Mouse (Mus musculus) forebrain, embryonic 11.5 days (tissue): ENCODE data around the gene Mfn2. TPM values are rescaled to one million over a fixed set of nuclear protein-coding genes. Genes with fewer than 3 reads are reported as not detected.
A peak's percentile ranks its signal among the peaks of the same experiment; 100 is the strongest.

ENCODE experiments used
- ATAC-seq: fragments of 200-750 bp; cut with Nextera tagmentation; replicated peaks from 2 replicates; pipeline ENCODE4 v1.8.0; 2017; ENCODE audit warnings: moderate TSS enrichment; ENCODE audit not compliant: low FRiP score
- DNase-seq: peaks from one replicate; pipeline ENCODE4 v3.0.0-alpha.2; 2017; ENCODE audit warnings: low spot score
- H3K27ac ChIP-seq: fragments of 300-500 bp; sonication (generic); 2 replicates; pipeline ENCODE4 v1.5.1; 2014; ENCODE audit warnings: low read depth, low read length
- H3K27me3 ChIP-seq: fragments of 300-500 bp; sonication (generic); 2 replicates; pipeline ENCODE4 v1.6.1; 2014; ENCODE audit warnings: mild to moderate bottlenecking, low read length, mixed read lengths; ENCODE audit not compliant: control insufficient read depth, insufficient read depth
- H3K36me3 ChIP-seq: fragments of 300-500 bp; sonication (generic); 2 replicates; pipeline ENCODE4 v1.6.1; 2014; ENCODE audit warnings: mild to moderate bottlenecking, low read length, moderate library complexity, mixed read lengths; ENCODE audit not compliant: control insufficient read depth, insufficient read depth
- H3K4me1 ChIP-seq: fragments of 300-500 bp; sonication (generic); replicated peaks from 2 replicates; pipeline ENCODE4 v1.6.1; 2014; ENCODE audit warnings: low read length, mixed read lengths; ENCODE audit not compliant: control insufficient read depth, insufficient read depth
- H3K4me2 ChIP-seq: fragments of 300-500 bp; sonication (generic); 2 replicates; pipeline ENCODE4 v1.6.1; 2014; ENCODE audit warnings: low read depth, mild to moderate bottlenecking, low read length, moderate library complexity, mixed read lengths; ENCODE audit not compliant: severe bottlenecking
- H3K4me3 ChIP-seq: fragments of 300-500 bp; sonication (generic); 2 replicates; pipeline ENCODE4 v1.5.1; 2014; ENCODE audit warnings: low read depth, low read length
- H3K9ac ChIP-seq: fragments of 300-500 bp; sonication (generic); 2 replicates; pipeline ENCODE4 v1.6.1; 2014; ENCODE audit warnings: low read length
- H3K9me3 ChIP-seq: fragments of 300-500 bp; sonication (generic); 2 replicates; pipeline ENCODE4 v1.6.1; 2016; ENCODE audit warnings: low read length, mixed read lengths; ENCODE audit not compliant: control insufficient read depth
- WGBS: fragments of 180-500 bp; shearing (Covaris S2); extraction: QIAGEN DNeasy Blood & Tissue Kit; methylation state at CpG from one replicate; pipeline ENCODE4 v1.1.7; 2014; 5-methylcytosine and 5-hydroxymethylcytosine counted together
- polyA plus RNA-seq: library from polyadenylated mRNA; unstranded; fragments of >200 nt; fragmentation: Nextera tagmentation; extraction: Ambion mirVana; gene quantifications from 2 replicates; pipeline ENCODE4 v1.2.1, GENCODE M21; 2014

The Mfn2 gene
- polyA plus RNA-seq, 1 experiment from 2014 or later: 49.0 TPM

- Histone ChIP-seq H3K36me3 (peaks cover 2% of the 10 kb centered on the region; the same call in 1 of the 2 replicates), H3K9me3 (no peaks in the 10 kb centered on the region), H3K9ac (peak overlapping the region; percentile 75; the same call in 1 of the 2 replicates), H3K4me1 (no peaks in the 10 kb centered on the region; the same call in 1 of the 2 replicates), H3K27ac (no peak overlapping the region), H3K4me3 (peak overlapping the region; percentile 74), H3K27me3 (no peaks in the 10 kb centered on the region), H3K4me2 (peak overlapping the region; percentile 53)
- 3% methylated on average over 8 of the region's 8 CpGs for WGBS
- ATAC-seq: peak; percentile 34
- no peak for DNase-seq
Observed at GRCm38 (mm10) chr4:147905090-147905659, 671 bp upstream of the Mfn2 start.

DNA sequence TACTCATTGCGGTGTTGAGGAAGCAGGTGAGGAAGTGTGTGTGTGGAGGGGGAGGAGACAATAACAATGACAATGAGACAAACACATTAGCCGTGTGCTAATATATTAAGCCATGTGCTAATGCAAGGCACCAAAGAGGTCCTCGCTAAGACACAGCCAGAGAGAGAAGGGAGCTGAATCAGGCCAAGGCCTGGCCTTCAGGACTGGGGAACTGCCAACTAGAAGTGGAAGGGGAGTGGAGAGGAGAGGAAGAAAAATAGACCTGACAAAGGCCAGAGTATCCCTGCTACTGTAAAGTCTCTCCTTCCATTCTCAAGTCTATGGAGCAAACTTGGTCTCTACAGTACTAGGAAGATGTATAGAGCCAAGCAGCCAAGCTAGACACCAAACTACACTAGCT, 903 bp downstream of the Mfn2 start:
- H3K36me3 ChIP-seq: peaks cover 2% of the 10 kb centered on the region; the same call in 1 of the 2 replicates
- no peak overlapping the region for H3K9ac ChIP-seq
- H3K9me3 ChIP-seq: no peaks in the 10 kb centered on the region
- H3K27me3 ChIP-seq: no peaks in the 10 kb centered on the region
- 74% methylated on average over 3 of the region's 3 CpGs for WGBS
- H3K4me3 ChIP-seq: peak overlapping the region; percentile 74
- H3K4me2 ChIP-seq: peak overlapping the region; percentile 54
- no peaks in the 10 kb centered on the region; the same call in 1 of the 2 replicates for H3K4me1 ChIP-seq
- ATAC-seq (no peak), DNase-seq (no peak)
- H3K27ac ChIP-seq: no peak overlapping the region

GRCm38 (mm10) chr4:147902906-147903500, 1.5 kb downstream of the Mfn2 start:
- Histone ChIP-seq H3K4me3 (no peak overlapping the region), H3K27ac (no peak overlapping the region), H3K9me3 (no peaks in the 10 kb centered on the region), H3K27me3 (no peaks in the 10 kb centered on the region), H3K4me2 (no peak overlapping the region), H3K4me1 (no peaks in the 10 kb centered on the region; the same call in 1 of the 2 replicates), H3K36me3 (peaks cover 2% of the 10 kb centered on the region; the same call in 1 of the 2 replicates), H3K9ac (no peak overlapping the region)
- DNase-seq (no peak), ATAC-seq (no peak)
- WGBS: 90% methylated on average over 12 of the region's 12 CpGs

- Histone ChIP-seq H3K27me3 (no peaks in the 10 kb centered on the region), H3K4me2 (no peak overlapping the region), H3K4me3 (no peak overlapping the region), H3K9ac (no peak overlapping the region), H3K9me3 (no peaks in the 10 kb centered on the region), H3K27ac (no peak overlapping the region), H3K36me3 (peaks cover 2% of the 10 kb centered on the region; the same call in 1 of the 2 replicates), H3K4me1 (no peaks in the 10 kb centered on the region; the same call in 1 of the 2 replicates)
- 93% methylated on average over 7 of the region's 7 CpGs for WGBS
- DNase-seq: no peak
- no peak for ATAC-seq
Observed at GRCm38 (mm10) chr4:147900452-147900851, 4.1 kb downstream of the Mfn2 start.

GRCm38 (mm10) chr4:147897348-147897747, 7.2 kb downstream of the Mfn2 start:
- Histone ChIP-seq H3K36me3 (peaks cover 2% of the 10 kb centered on the region; the same call in 1 of the 2 replicates), H3K4me3 (no peak overlapping the region), H3K4me1 (no peaks in the 10 kb centered on the region), H3K27me3 (no peaks in the 10 kb centered on the region), H3K9me3 (no peaks in the 10 kb centered on the region), H3K9ac (no peak overlapping the region), H3K4me2 (no peak overlapping the region), H3K27ac (no peak overlapping the region)
- 82% methylated on average over 3 of the region's 3 CpGs for WGBS
- no peak for ATAC-seq
- DNase-seq: no peak

- Histone ChIP-seq H3K4me2 (no peak overlapping the region), H3K9me3 (no peaks in the 10 kb centered on the region), H3K4me3 (no peak overlapping the region), H3K4me1 (no peaks in the 10 kb centered on the region), H3K36me3 (peaks cover 2% of the 10 kb centered on the region; the same call in 1 of the 2 replicates), H3K9ac (no peak overlapping the region), H3K27me3 (no peaks in the 10 kb centered on the region), H3K27ac (no peak overlapping the region)
- 78% methylated on average over 1 of the region's 1 CpGs for WGBS
- no peak for ATAC-seq
- no peak for DNase-seq
Observed at GRCm38 (mm10) chr4:147896411-147896810, 8.1 kb downstream of the Mfn2 start.

- H3K9me3 ChIP-seq: no peaks in the 10 kb centered on the region
- no peak overlapping the region for H3K9ac ChIP-seq
- H3K27me3 ChIP-seq: no peaks in the 10 kb centered on the region
- H3K4me1 ChIP-seq: no peaks in the 10 kb centered on the region
- WGBS: 92% methylated on average over 4 of the region's 4 CpGs
- H3K4me2 ChIP-seq: no peak overlapping the region
- DNase-seq (no peak), ATAC-seq (no peak)
- H3K27ac ChIP-seq: no peak overlapping the region
- no peak overlapping the region for H3K4me3 ChIP-seq
- peaks cover 2% of the 10 kb centered on the region; the same call in 1 of the 2 replicates for H3K36me3 ChIP-seq
Observed at GRCm38 (mm10) chr4:147895815-147896330, 8.6 kb downstream of the Mfn2 start.

GRCm38 (mm10) chr4:147890341-147890740, 14.2 kb downstream of the Mfn2 start:
- H3K4me1 ChIP-seq: no peaks in the 10 kb centered on the region
- 94% methylated on average over 6 of the region's 6 CpGs for WGBS
- no peaks in the 10 kb centered on the region for H3K9me3 ChIP-seq
- H3K27ac ChIP-seq: no peak overlapping the region
- no peak overlapping the region for H3K4me3 ChIP-seq
- H3K4me2 ChIP-seq: no peak overlapping the region
- H3K27me3 ChIP-seq: no peaks in the 10 kb centered on the region
- H3K9ac ChIP-seq: no peak overlapping the region
- ATAC-seq (no peak), DNase-seq (no peak)
- H3K36me3 ChIP-seq: peaks cover 14% of the 10 kb centered on the region; the same call in 1 of the 2 replicates
